Mouse (Mus musculus): Measurements from ENCODE around the gene Prickle1. TPM values are rescaled to one million over a fixed set of nuclear protein-coding genes. Genes with fewer than 3 reads are reported as not detected.

The Prickle1 gene
- polyA plus RNA-seq (2016; fragmentation: Nextera tagmentation; extraction: Ambion mirVana), result 13.6 and 17.4 TPM in 2 replicates

DNA sequence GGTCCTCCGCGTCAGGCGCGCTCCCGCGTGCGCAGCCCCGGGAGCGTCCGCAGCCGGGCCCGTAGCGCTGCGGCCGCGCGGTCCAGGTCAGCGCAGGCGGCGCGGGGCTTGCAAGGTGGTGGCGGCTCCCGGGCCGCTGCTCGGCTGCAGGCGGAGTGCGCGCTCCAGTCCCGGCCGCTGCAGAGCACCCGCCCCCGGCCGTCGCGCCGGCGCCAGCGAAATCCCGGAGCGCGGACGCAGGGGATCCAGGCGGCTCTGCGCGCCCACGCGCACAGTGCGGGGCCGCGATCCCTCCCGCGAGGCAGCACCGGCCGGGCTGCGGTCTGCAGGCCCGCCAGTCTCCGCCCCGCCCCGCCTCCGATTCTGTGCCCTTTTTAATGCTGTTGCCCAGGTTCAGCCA, at the start of gene Prickle1:
Gene Prickle1, minus strand, starts transcription at position 146 of the 400 bp plus-strand sequence.
- H3K27me3 ChIP-seq (ENCODE audit: insufficient read depth, poor library complexity, severe bottlenecking), result peaks cover 3% of the 10 kb centered on the region; the same call in 1 of the 2 replicates
- under 1% methylated on average over 60 of the region's 60 CpGs for WGBS
- peak within 1 kb of the TSS; percentile 93 for H3K27ac ChIP-seq
- H3K9me3 ChIP-seq, result no peaks in the 10 kb centered on the region
- peak; percentile 86 for DNase-seq (ENCODE audit: low spot score)
- H3K4me1 ChIP-seq (replicated peaks), result peaks cover 49% of the 10 kb centered on the region
- no peaks in the 10 kb centered on the region for H3K36me3 ChIP-seq
- peak within 1 kb of the TSS; percentile 90 for H3K4me3 ChIP-seq

DNA sequence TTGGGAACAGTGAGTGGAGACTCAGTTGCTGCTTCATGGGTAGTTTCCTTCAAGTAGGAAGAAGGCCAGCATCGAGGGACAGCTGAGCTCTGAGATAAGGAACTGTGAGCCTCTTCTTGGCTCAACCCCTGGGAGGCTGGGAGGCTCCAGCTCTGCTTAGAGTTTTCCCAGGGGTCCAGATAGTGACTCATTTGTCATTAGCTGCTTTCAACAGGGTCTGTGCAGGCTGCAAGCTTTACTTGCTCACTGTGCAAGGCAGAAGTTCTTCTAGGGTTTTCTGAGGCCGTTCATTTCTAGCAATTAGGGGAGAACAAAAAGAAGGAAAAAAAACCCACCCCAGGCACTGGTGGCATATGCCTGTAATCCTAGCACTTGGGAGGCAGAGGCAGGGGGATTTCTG, 44.5 kb upstream of the Prickle1 start:
- H3K4me1 ChIP-seq (replicated peaks), result no peaks in the 10 kb centered on the region
- no peak overlapping the region for H3K27ac ChIP-seq
- no peaks in the 10 kb centered on the region for H3K9me3 ChIP-seq
- no peaks in the 10 kb centered on the region for H3K36me3 ChIP-seq
- no peak overlapping the region for H3K4me3 ChIP-seq
- no peak for DNase-seq (ENCODE audit: low spot score)
- no peaks in the 10 kb centered on the region for H3K27me3 ChIP-seq (ENCODE audit: insufficient read depth, poor library complexity, severe bottlenecking)
- 88% methylated on average over 2 of the region's 2 CpGs for WGBS

DNA sequence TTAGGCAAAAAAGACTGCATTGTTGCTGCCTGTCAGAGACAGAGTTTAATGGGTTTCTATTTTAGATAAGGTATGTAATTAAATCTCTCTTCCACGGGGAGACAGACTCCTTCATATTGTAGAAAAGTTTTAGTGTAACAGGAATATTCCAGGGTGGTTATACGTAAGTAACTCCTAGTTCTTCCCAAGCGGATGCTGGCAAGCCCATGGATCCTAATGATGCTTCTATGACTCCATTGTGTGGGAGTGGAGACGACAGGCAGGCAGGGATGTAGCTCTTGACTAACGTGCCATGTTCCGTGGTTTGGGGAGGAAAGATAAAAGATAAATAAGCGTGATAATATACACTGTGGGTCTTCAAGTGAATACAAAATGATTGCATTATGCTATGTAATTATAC, 41.3 kb upstream of the Prickle1 start:
- Histone ChIP-seq H3K36me3 (no peaks in the 10 kb centered on the region), H3K9me3 (no peaks in the 10 kb centered on the region), H3K4me3 (no peak overlapping the region), H3K4me1 (replicated peaks) (no peaks in the 10 kb centered on the region), H3K27ac (no peak overlapping the region), H3K27me3 (ENCODE audit: insufficient read depth, poor library complexity, severe bottlenecking) (no peaks in the 10 kb centered on the region)
- no peak for DNase-seq (ENCODE audit: low spot score)
- 86% methylated on average over 7 of the region's 7 CpGs for WGBS

DNA sequence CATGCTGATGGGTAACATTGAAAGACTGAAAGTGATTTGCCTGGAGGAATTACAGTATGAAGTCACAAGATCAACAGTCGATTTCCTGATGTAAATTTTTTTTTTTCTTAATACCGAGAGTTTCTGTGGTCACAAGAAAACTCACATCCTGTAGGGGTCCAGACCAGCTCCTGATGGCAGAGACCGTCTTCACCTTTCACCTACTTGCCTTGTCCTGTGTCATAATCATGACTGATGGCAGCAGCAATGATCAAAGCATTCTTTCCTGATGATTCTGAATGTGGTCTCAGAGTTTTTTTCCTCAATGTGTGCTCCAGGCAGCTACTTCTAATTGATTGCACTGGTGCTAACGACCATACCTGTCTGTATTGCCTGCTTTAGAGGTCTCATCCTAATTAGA, 39.9 kb upstream of the Prickle1 start:
- 0 out of 2 replicates have a peak, but pooled peaks cover under 1% of the 10 kb centered on the region for H3K4me1 ChIP-seq (replicated peaks)
- H3K4me3 ChIP-seq, result no peak overlapping the region
- 65% methylated on average over 4 of the region's 4 CpGs for WGBS
- no peak overlapping the region for H3K27ac ChIP-seq
- H3K36me3 ChIP-seq, result no peaks in the 10 kb centered on the region
- no peaks in the 10 kb centered on the region for H3K9me3 ChIP-seq
- DNase-seq (ENCODE audit: low spot score), result no peak
- no peaks in the 10 kb centered on the region for H3K27me3 ChIP-seq (ENCODE audit: insufficient read depth, poor library complexity, severe bottlenecking)

DNA sequence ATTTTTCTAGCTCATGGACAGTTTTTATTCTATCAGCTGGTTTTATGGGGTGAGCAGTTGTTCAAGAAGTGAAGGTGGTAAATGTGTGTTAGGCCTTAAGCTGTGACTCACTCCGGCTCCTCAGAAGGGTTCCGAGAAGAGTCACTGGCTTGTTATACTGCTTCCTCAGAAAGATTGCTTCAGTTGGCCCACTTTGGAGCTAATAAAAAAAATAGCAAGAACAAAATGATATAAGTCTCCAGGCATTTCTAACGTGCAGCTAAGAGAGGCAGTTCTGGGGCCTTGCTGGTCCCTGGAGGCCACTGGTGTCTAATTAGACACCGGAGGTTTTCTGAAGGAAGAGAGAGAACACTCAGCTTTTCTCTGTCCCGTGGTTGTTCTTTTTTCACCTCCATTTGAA, 38.8 kb upstream of the Prickle1 start:
- H3K4me3 ChIP-seq, result no peak overlapping the region
- no peaks in the 10 kb centered on the region for H3K27me3 ChIP-seq (ENCODE audit: insufficient read depth, poor library complexity, severe bottlenecking)
- DNase-seq (ENCODE audit: low spot score), result no peak
- H3K36me3 ChIP-seq, result no peaks in the 10 kb centered on the region
- H3K27ac ChIP-seq, result no peak overlapping the region
- 0 out of 2 replicates have a peak, but pooled peaks cover 3% of the 10 kb centered on the region for H3K4me1 ChIP-seq (replicated peaks)
- no peaks in the 10 kb centered on the region for H3K9me3 ChIP-seq
- 80% methylated on average over 5 of the region's 5 CpGs for WGBS

DNA sequence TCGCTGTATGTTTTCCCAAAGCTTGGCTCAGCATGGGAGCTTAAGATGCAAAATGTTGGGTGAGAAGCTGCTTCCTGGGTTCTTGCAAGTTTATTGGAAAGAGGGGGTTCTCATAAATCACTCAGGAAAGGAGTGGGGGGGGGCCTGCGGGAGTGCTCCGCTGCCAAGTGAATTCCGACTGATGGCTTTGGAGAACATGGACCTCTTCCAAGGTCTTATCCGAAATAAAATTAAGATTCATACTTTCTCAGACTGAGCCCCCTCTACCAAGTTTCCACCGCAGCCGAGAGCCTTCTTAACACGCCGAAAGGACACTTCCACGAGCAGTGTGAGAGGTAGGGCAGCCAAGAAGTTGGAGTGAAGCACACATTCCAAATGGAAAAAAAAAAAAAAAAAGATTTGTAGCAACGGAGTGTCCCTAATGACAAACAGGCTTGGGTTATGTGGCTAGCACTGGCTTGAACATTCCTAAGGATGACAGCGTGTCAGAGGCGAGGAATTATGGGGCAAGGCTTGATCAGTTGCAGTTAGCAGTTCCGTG, 34.4 kb upstream of the Prickle1 start:
- no peak for DNase-seq (ENCODE audit: low spot score)
- Histone ChIP-seq H3K27ac (no peak overlapping the region), H3K36me3 (no peaks in the 10 kb centered on the region), H3K4me3 (no peak overlapping the region), H3K4me1 (replicated peaks) (peaks cover 8% of the 10 kb centered on the region; the same call in 1 of the 2 replicates), H3K9me3 (no peaks in the 10 kb centered on the region), H3K27me3 (ENCODE audit: insufficient read depth, poor library complexity, severe bottlenecking) (no peaks in the 10 kb centered on the region)
- WGBS, result 90% methylated on average over 14 of the region's 14 CpGs

DNA sequence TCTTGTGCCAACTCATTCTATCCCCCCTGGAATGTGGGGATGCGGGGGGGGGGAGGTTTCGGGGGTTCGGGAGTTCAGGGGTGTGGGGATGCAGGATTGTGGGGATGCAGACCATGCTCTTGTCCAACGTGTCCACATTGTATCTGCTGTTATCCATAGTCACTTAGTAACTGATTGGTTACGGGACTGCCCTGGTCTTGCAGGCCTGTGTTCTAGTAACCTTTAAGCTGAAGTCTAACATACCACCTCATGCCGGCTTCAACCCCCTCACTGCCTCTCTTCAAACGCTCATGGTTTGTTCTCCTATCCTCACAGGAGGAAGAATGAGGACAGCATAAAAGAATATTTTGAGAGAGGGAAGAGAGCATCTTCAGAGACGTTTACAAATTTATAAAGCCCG, 33.5 kb upstream of the Prickle1 start:
- DNase-seq (ENCODE audit: low spot score), result no peak
- Histone ChIP-seq H3K27ac (no peak overlapping the region), H3K36me3 (no peaks in the 10 kb centered on the region), H3K4me3 (no peak overlapping the region), H3K4me1 (replicated peaks) (peaks cover 8% of the 10 kb centered on the region; the same call in 1 of the 2 replicates), H3K27me3 (ENCODE audit: insufficient read depth, poor library complexity, severe bottlenecking) (no peaks in the 10 kb centered on the region), H3K9me3 (no peaks in the 10 kb centered on the region)
- 90% methylated on average over 9 of the region's 9 CpGs for WGBS

DNA sequence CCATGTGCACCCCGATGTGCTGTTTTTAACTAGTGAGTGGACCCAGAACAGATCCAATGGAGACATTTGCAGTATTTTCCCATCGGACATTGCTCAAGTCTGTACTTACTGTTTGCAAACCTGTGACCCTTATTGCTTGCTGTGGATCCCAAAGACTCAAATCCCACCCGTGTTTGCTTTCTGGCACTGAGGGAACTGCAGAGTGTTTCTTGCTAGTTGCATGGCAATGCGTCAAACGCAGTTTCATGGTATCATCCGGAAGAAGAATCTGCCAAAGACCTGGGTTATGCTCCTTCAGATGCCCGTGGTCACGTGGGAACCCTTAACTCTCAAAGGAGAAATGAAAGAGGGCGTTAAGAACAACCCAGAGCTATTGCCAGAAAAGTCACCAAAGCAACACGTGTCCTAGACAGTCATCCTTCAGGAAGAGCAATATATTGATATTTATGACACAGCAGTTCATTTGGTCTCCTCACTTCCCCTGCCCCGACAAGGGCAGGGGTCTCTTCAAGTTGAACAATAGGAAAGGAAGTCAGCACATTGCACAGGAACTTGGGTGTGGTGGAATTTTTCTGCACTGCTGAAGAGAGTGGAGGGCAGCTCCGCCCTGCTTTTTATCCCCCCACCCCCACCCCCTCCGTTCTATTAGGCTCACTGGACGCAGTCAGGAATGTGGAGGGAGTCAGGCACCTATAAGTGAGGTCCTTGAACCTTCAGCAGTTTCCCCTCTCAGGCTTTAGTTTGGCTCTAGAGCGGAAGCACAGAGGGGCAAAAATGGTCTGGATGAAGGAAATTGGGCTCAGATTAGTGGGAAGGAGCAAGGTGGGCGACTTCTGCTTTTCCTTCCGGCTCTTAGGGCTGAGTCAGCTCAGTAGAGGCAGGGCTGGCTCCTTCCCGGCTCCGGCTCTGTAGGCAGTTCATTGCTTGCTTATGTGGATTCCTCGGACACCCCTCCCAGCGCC, 32.4 kb upstream of the Prickle1 start:
- no peak for DNase-seq (ENCODE audit: low spot score)
- 79% methylated on average over 21 of the region's 21 CpGs for WGBS
- H3K27me3 ChIP-seq (ENCODE audit: insufficient read depth, poor library complexity, severe bottlenecking), result no peaks in the 10 kb centered on the region
- H3K9me3 ChIP-seq, result no peaks in the 10 kb centered on the region
- peaks cover 8% of the 10 kb centered on the region; the same call in 1 of the 2 replicates for H3K4me1 ChIP-seq (replicated peaks)
- H3K4me3 ChIP-seq, result no peak overlapping the region
- H3K36me3 ChIP-seq, result no peaks in the 10 kb centered on the region
- peak overlapping the region; percentile 12; the same call in 1 of the 2 replicates for H3K27ac ChIP-seq

DNA sequence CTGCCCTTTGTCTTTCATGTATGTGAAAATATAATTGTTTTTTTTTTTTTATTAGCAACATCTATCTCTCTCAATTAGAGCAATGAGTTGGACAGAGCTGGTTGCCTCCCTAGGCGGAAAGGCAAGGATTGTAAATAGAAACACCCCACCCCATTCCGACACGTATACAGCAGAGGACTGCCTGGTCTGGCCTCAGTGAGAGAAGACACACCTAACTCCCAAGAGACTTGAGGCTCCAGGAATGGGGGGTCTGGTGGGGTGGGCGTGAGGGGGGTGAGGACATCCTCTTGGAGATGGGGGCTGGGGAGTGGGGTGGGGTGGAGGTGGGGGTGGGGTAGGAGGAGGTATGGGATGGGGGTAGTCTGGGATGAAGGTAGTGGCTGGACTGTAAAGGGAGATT, 23.9 kb upstream of the Prickle1 start:
- WGBS, result 82% methylated on average over 4 of the region's 4 CpGs
- H3K36me3 ChIP-seq, result no peaks in the 10 kb centered on the region
- 0 out of 2 replicates have a peak, but pooled peaks cover 4% of the 10 kb centered on the region for H3K9me3 ChIP-seq
- H3K4me1 ChIP-seq (replicated peaks), result no peaks in the 10 kb centered on the region
- no peaks in the 10 kb centered on the region for H3K27me3 ChIP-seq (ENCODE audit: insufficient read depth, poor library complexity, severe bottlenecking)
- DNase-seq (ENCODE audit: low spot score), result no peak
- H3K4me3 ChIP-seq, result no peak overlapping the region
- H3K27ac ChIP-seq, result no peak overlapping the region

DNA sequence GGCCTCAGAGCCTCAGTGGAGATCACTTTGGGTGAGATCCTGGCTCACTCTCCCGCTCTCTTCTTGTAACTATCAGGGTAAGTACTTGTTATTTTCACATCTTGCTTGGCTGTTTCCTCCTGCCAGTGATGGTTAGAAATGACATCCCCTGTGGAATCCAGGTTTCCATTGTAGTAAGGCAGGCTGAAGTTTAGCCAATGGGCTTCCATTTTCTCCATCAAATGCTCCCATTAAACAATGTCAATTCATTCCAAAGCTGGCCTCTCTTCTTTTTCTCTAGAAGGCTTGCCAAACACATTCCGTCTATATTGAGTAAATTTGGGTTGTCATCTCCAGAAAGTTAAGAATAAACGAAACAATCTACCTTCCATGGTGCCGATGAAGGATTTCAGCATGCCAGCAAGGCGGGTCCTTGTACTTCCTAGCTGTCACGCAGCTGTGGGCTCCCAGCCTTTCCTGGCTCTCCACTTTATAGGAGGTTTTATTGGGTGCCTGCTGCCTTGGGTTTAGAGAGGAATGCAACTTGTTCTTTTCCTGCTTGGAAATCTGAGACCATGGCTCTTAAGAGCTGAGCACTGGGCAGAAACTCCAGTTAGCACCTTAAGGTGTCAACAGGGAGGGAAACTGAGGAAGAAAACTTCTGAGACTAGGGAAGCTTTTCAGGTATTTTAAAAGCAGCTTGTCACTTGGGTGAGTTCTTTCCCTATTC, 22.9 kb upstream of the Prickle1 start:
- H3K27me3 ChIP-seq (ENCODE audit: insufficient read depth, poor library complexity, severe bottlenecking), result no peaks in the 10 kb centered on the region
- 87% methylated on average over 6 of the region's 6 CpGs for WGBS
- no peak for DNase-seq (ENCODE audit: low spot score)
- H3K9me3 ChIP-seq, result 0 out of 2 replicates have a peak, but pooled peaks cover 4% of the 10 kb centered on the region
- H3K36me3 ChIP-seq, result no peaks in the 10 kb centered on the region
- no peak overlapping the region for H3K4me3 ChIP-seq
- no peak overlapping the region for H3K27ac ChIP-seq
- H3K4me1 ChIP-seq (replicated peaks), result no peaks in the 10 kb centered on the region

DNA sequence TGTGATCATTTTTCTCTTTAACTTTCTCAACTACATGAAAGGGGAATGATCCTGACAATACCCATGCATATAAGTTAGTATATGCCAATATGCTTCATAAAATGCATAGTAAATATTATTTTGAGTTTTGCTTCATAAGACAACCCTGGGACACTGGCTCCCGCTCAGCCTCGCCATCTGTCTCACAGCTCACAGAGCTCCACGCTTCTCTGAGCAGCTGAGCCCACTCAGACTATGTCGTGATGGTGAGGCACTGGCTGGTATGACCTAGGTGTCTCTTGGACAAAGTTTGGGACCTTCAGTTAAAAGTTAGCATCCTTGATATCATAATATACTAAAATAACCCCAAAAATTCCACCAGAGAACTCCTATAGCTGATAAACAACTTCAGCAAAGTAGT, 20.6 kb upstream of the Prickle1 start:
- DNase-seq (ENCODE audit: low spot score), result no peak
- H3K36me3 ChIP-seq, result no peaks in the 10 kb centered on the region
- H3K27me3 ChIP-seq (ENCODE audit: insufficient read depth, poor library complexity, severe bottlenecking), result no peaks in the 10 kb centered on the region
- H3K9me3 ChIP-seq, result 0 out of 2 replicates have a peak, but pooled peaks cover 4% of the 10 kb centered on the region
- H3K4me3 ChIP-seq, result no peak overlapping the region
- no peak overlapping the region for H3K27ac ChIP-seq
- 96% methylated on average over 4 of the region's 4 CpGs for WGBS
- H3K4me1 ChIP-seq (replicated peaks), result no peaks in the 10 kb centered on the region

DNA sequence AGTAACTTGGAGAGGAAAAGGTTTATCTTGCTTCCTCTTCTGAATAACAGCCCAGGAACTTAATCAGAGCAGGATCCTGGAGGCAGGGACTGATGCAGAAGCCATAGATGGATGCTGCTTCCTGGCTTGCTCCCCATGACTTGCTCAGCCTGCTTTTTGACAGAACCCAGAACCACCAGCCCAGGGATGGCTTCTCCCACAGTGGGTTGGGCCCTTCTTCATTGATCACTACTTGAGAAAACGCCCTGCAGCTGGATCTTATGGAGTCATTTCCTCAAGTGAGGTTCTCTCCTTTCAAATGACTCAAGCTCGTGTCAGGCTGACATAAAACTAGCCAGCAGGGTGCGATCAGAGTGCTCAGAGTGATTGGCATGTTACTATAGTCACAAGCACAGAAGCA, 19.3 kb upstream of the Prickle1 start:
- Histone ChIP-seq H3K9me3 (0 out of 2 replicates have a peak, but pooled peaks cover 4% of the 10 kb centered on the region), H3K36me3 (no peaks in the 10 kb centered on the region), H3K4me1 (replicated peaks) (no peaks in the 10 kb centered on the region), H3K27ac (no peak overlapping the region), H3K4me3 (no peak overlapping the region), H3K27me3 (ENCODE audit: insufficient read depth, poor library complexity, severe bottlenecking) (no peaks in the 10 kb centered on the region)
- 68% methylated on average over 3 of the region's 3 CpGs for WGBS
- no peak for DNase-seq (ENCODE audit: low spot score)

All from hindbrain, embryonic 10.5 days (tissue).